18 mouse cellular contexts compared by ENCODE assay signal in the genomic region with DNA sequence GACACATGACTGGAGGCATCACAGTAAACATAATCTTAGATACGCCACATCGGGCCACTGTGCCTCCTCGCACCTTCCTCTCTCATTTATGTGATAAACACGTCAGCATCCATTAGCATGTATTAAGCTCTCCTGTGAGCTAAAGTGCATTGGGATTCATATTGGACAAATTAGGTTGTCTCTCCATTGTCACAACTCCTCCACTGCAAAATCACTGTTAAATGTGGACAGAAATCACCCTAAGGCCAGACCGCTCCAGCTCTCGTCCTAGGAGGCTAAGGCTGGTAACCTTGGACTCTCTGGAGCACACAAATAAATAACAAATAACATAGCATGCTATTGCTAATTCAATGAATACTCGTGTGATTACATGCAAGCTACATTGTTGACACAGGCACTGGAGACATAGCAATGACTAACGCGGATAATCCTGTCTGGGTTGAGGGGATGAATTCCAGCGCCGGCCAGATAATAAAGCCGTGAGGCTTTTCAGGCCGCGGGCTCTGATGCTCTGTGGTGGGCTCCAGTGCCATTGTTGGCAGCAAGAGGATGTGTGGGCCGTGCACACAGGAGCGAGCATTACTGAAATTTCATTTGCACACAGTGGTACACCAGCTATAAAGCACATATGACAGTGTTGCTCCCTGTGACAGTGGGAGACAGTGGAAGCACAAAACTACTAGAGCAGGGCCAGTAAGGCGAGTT.
DNase-seq lines count a peak whose midpoint lies in the region; ATAC-seq and TF ChIP-seq lines count a peak whose summit lies in the region.
"Had no signal": no experiment of that assay in that cellular context is flagged by ENCODE, and none has a peak within 500 bp of the region (broad histone marks: within the 10 kb centered on the region; RNA-seq: fewer than 3 reads in every experiment).

No protein-coding gene starts in this region.

- peaks cover 29% of the 10 kb centered on the region for H3K4me1 ChIP-seq in hindbrain, embryonic 13.5 days (replicated peaks)
- peaks cover 34% of the 10 kb centered on the region for H3K4me1 ChIP-seq in midbrain, embryonic 13.5 days (replicated peaks)
- H3K4me1 ChIP-seq in intestine, postnatal 0 days (replicated peaks; ENCODE audit: control insufficient read depth, insufficient read depth, low read length) = no peaks in the 10 kb centered on the region
- H3K4me1 ChIP-seq: liver, embryonic 13.5 days had no signal

- ATAC-seq in hindbrain, embryonic 13.5 days (ENCODE audit: low FRiP score) = peak; percentile 66
- ATAC-seq in midbrain, embryonic 13.5 days = peak; percentile 74
- ATAC-seq in intestine, postnatal 0 days = no peak
- ATAC-seq: intestine, embryonic 16.5 days had no signal

- H3K27me3 ChIP-seq in hindbrain, embryonic 13.5 days = no peaks in the 10 kb centered on the region
- no peaks in the 10 kb centered on the region for H3K27me3 ChIP-seq in midbrain, embryonic 13.5 days
- no peaks in the 10 kb centered on the region for H3K27me3 ChIP-seq in intestine, postnatal 0 days (replicated peaks; ENCODE audit: control insufficient read depth, insufficient read depth, low read length)
- H3K27me3 ChIP-seq: heart, embryonic 15.5 days; limb, embryonic 13.5 days; liver, embryonic 13.5 days had no signal

- H3K4me2 ChIP-seq in hindbrain, embryonic 13.5 days = no peak overlapping the region
- H3K4me2 ChIP-seq in midbrain, embryonic 13.5 days (replicated peaks) = 0 out of 2 replicates have a peak overlapping the region, but pooled peaks have one; percentile 7
- H3K4me2 ChIP-seq in intestine, postnatal 0 days (replicated peaks; ENCODE audit: low read depth) = no peak overlapping the region
- H3K4me2 ChIP-seq: heart, embryonic 15.5 days; limb, embryonic 13.5 days; liver, embryonic 13.5 days; lung, embryonic 14.5 days had no signal

- peak; percentile 30 for DNase-seq in retina, postnatal 1 day
- DNase-seq in retina, embryonic 14.5 days (ENCODE audit: low spot score) = no peak
- no peak for DNase-seq in frontal cortex, postnatal 36 days (ENCODE audit: low spot score in 2 of 2)
- DNase-seq in gastrocnemius, postnatal 4 days (ENCODE audit: low spot score in 2 of 2) = no peak
- DNase-seq: cerebellum, adult 8-10 months; gastrocnemius, postnatal 25 days; liver, embryonic 13.5 days; lung, postnatal 36 days; thymus, adult 18-20 months; thymus, postnatal 4 days had no signal

- no peaks in the 10 kb centered on the region for H3K9me3 ChIP-seq in hindbrain, embryonic 13.5 days
- no peaks in the 10 kb centered on the region for H3K9me3 ChIP-seq in midbrain, embryonic 13.5 days
- no peaks in the 10 kb centered on the region for H3K9me3 ChIP-seq in intestine, postnatal 0 days (ENCODE audit: control insufficient read depth)
- H3K9me3 ChIP-seq: heart, embryonic 15.5 days; limb, embryonic 13.5 days; liver, embryonic 13.5 days had no signal

- no peak overlapping the region for H3K4me3 ChIP-seq in hindbrain, embryonic 13.5 days
- H3K4me3 ChIP-seq in midbrain, embryonic 13.5 days (replicated peaks) = no peak overlapping the region
- no peak overlapping the region for H3K4me3 ChIP-seq in intestine, postnatal 0 days (ENCODE audit: low read depth, low read length)
- H3K4me3 ChIP-seq: heart, embryonic 15.5 days; limb, embryonic 13.5 days; liver, embryonic 13.5 days had no signal

- TF ChIP-seq CTCF in intestine, postnatal 0 days (IDR thresholded peaks at IDR 0.05; ENCODE audit: low read depth) = no peak

- H3K36me3 ChIP-seq in hindbrain, embryonic 13.5 days = no peaks in the 10 kb centered on the region
- H3K36me3 ChIP-seq in midbrain, embryonic 13.5 days = no peaks in the 10 kb centered on the region
- H3K36me3 ChIP-seq in intestine, postnatal 0 days (ENCODE audit: control insufficient read depth, insufficient read depth) = no peaks in the 10 kb centered on the region
- H3K36me3 ChIP-seq: heart, embryonic 15.5 days; limb, embryonic 13.5 days; liver, embryonic 13.5 days had no signal

- H3K27ac ChIP-seq in hindbrain, embryonic 13.5 days = peak overlapping the region; percentile 56
- H3K27ac ChIP-seq in midbrain, embryonic 13.5 days = peak overlapping the region; percentile 71
- no peak overlapping the region for H3K27ac ChIP-seq in intestine, postnatal 0 days (ENCODE audit: low read depth, low read length)
- H3K27ac ChIP-seq: heart, embryonic 15.5 days; kidney, postnatal 0 days; limb, embryonic 13.5 days; liver, embryonic 13.5 days had no signal

- WGBS in hindbrain, embryonic 13.5 days = 60% methylated on average over 17 of the region's 17 CpGs
- 30% methylated on average over 17 of the region's 17 CpGs for WGBS in midbrain, embryonic 13.5 days
- 76% methylated on average over 17 of the region's 17 CpGs for WGBS in intestine, postnatal 0 days

- H3K9ac ChIP-seq in hindbrain, embryonic 13.5 days = no peak overlapping the region
- 0 out of 2 replicates have a peak overlapping the region, but pooled peaks have one; percentile 25 for H3K9ac ChIP-seq in midbrain, embryonic 13.5 days (replicated peaks)
- H3K9ac ChIP-seq in intestine, postnatal 0 days (ENCODE audit: low read depth, low read length) = no peak overlapping the region
- H3K9ac ChIP-seq: heart, embryonic 15.5 days; limb, embryonic 13.5 days; liver, embryonic 13.5 days; lung, embryonic 14.5 days had no signal
